Mouse (Mus musculus) testis, adult 2 months (tissue): ENCODE data around the gene Ppih.

Source experiments
- CTCF ChIP-seq: fragments of 200-500 bp; IDR thresholded peaks from 2 replicates; pipeline ENCODE4 v1.5.1; 2012; ENCODE audit warnings: low read depth, mild to moderate bottlenecking, inconsistent platforms, low read length, moderate library complexity; ENCODE audit not compliant: control insufficient read depth, insufficient read depth, insufficient replicate concordance
- POLR2A ChIP-seq: fragments of 200-500 bp; IDR thresholded peaks from 2 replicates; pipeline ENCODE4 v1.6.1; 2012; ENCODE audit warnings: low read depth, mild to moderate bottlenecking, inconsistent platforms, low read length, moderate library complexity; ENCODE audit not compliant: control insufficient read depth

- TF ChIP-seq CTCF (no peak), POLR2A (no peak)
These were observed 39.0 kb upstream of the Ppih start for GRCm38 (mm10) chr4:119359196-119359971.
